Mouse (Mus musculus): Measurements from ENCODE around the gene Slc12a8.

DNA sequence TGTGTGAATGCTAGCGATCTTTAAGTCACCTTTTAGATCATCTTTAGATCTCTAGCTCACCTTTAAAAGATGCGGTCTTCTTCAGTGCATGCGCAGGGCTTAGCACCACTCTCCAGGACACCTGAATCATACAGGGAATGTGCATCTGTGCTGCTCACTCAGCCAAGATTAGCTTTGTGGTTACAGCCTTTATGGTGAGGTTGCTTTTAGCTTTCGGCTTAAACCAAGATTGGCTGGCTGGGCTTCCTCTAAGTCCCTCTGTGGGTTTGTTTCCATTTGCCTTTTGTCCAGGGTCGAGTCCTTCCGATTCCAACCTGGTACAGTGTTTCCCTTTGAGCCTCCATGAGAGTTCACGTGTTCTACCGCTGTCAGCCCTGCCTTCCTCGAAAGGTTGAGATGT, 187.2 kb downstream of the Slc12a8 start:
- TF ChIP-seq CTCF (conservative IDR thresholded peaks at IDR 0.05 in 1 of 2, IDR thresholded peaks at IDR 0.05 in 1 of 2; ENCODE audit: low read depth in 2 of 2, low read length in 2 of 2) = no peak
- peak; percentile 80 for TF ChIP-seq MAX (IDR thresholded peaks at IDR 0.05; ENCODE audit: low read length)
- TF ChIP-seq POLR2A (IDR thresholded peaks at IDR 0.05; ENCODE audit: low read depth, low read length) = peak; percentile 16; the same call in 1 of the 2 replicates
- TF ChIP-seq EP300 (IDR thresholded peaks at IDR 0.05; ENCODE audit: low read length) = peak; percentile 84
- TF ChIP-seq GABPA (IDR thresholded peaks at IDR 0.05; ENCODE audit: insufficient replicate concordance, low read depth, low read length) = no peak
- peak; percentile 82 for TF ChIP-seq NRF1 (IDR thresholded peaks at IDR 0.05; ENCODE audit: low read depth, low read length)
- TF ChIP-seq SMC3 (IDR thresholded peaks at IDR 0.05; ENCODE audit: low read depth, low read length) = 0 out of 2 replicates have a peak, but pooled peaks have one; percentile 10
- TF ChIP-seq MAZ (IDR thresholded peaks at IDR 0.05; ENCODE audit: low read depth, low read length) = peak; percentile 68; the same call in 1 of the 2 replicates
- no peak for TF ChIP-seq HCFC1 (IDR thresholded peaks at IDR 0.05; ENCODE audit: low read depth, low read length)
- no peak for TF ChIP-seq PAX5 (IDR thresholded peaks at IDR 0.05; ENCODE audit: low read length)
- no peak for TF ChIP-seq USF1 (IDR thresholded peaks at IDR 0.05; ENCODE audit: low read depth, low read length)
- TF ChIP-seq E2F4 (IDR thresholded peaks at IDR 0.05; ENCODE audit: insufficient replicate concordance, low read depth, low read length) = no peak
